Mouse (Mus musculus) ZHBTc4 (cell line): ENCODE results near the gene Plcb1.

ENCODE experiments used
- DNase-seq: peaks from one replicate; pipeline ENCODE4 v3.0.0-alpha.2; 2011; ENCODE audit warnings: low read depth, low spot score

Gene Plcb1

DNA sequence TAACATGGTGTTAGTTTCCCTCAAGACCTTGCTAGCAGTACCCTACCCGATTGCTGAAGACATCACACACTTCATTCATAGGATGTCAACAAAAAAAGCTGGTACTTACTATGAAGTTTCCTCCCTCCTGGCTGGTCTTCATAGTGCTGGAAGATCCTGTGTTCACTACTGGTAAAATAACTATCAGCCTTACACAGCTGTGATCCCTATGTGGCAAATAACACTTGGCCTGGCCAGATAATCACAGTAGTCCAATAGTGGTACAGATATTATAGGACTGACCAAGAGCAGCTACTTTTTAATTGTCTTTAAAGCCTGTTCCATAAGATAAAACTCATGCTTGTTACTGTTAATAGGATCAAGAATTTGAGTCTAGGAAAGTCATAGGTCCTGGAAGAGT lies 52.3 kb downstream of the Plcb1 start:
- DNase-seq = no peak

DNA sequence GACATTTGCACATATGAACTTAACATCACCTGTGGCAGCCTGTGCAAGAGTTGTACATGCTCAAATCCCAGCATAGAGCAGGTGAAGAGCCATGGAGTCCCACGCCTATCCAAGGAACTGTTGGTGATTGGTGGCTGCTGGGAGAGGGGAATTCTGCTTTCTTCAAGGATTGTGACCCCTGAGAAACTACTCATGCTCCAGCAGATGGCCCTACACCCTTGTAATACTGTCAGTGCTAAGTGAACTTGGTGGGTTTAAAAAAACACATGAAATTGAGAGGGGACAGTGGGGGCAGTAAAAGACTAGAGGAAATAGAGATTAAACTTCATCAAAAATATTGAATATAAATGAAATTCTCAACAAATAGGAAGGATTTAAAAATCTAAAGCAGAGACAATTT lies 53.0 kb downstream of the Plcb1 start:
- no peak for DNase-seq

DNA sequence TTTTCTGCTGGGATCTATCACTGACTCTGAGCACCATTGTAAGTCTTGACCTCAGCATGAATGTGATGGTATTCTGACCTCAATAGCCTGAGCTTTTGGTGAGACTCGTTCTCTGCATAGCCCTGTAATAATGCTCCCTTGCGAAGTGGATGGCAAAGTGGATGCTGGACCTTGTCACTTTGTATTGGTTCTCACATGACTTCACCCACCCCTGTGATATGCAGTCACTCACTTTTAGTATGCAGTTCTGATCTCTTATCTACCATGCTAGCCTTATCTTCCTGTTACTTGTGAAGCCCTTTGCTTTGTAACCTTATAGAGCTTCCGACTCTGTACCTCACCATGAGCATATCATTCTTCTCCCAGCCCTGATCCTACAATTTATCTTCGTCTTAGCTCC lies 57.0 kb downstream of the Plcb1 start:
- DNase-seq = no peak

DNA sequence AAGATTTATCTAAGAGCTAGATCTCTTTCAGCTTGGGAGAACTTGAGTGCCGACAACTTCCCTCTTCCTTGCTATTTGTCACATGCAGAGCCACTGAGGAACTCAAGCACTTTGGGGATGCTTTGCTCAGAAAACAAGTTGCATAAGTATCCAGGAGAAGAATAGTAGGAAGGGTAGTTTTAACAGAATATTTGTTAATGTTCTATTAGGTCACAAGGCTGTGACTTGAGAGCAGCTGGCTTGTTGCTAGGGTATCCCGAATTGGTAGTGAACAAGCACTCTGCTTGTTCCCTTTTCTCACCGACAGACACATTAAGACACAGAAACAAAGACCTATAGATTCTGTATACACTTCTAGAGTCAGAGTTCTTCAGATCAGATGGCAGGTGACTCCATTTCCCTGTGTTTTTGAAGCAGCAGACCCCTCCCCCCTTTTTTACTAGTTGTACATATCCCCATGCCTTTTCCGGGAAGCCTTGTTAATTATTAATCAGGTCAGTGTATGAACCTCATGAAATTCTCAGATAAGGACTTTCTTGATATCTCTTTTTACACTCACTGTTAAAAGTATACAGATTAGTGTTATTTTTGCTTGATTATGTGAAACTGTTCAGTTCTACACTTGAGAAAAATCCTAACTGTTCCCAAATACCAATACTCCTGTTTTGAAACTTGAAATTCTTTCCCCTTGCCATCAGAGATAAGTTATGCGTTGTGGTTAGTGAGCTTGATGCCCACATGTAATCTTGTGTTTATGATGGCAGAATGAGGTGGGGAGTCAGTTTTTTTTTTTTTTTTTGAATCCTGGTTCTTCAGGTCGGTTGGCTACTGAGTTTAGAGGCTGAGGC lies 58.7 kb downstream of the Plcb1 start:
- DNase-seq = no peak

DNA sequence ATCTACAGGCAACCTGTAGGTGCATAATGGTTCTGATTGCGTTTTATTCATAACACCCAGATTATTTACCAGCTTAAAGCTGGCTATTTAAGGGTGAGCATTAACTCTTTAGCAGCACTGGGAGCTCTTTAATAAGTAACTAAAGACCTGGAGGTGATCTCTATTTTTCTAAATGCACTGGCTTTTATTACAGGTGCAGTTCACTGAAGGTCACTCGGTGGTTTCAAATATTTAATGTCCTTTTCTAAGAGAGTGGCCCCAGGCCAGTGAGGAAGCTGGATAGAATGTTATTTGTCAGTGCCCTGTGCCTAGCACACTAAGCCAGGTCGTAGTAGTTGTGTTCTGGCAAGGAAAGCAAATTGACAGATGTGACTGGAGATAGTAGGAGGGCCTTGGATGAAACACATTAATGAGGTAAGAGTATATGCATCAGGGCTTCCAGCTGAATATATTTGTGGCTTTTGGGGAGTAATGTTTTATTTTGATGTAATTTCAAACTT lies 59.4 kb downstream of the Plcb1 start:
- no peak for DNase-seq

DNA sequence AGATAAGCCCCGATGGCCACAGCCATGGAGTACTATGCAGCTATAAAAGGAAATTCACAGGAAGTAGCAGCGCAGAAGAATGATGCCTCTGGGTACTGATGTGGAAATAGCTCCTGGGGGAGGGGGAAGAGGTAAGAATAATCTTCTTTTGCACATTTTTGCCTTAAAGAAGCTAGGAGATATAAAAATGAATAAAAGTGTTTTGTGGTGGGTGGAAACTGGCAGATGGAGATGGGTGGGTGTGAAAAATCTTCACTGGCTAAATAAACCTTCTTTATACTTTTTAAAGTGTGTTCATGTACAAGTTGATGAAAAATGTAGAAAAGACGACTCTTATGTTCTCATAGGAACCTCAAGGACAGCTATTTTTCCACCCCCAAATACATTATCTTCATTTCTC lies 60.7 kb downstream of the Plcb1 start:
- no peak for DNase-seq

DNA sequence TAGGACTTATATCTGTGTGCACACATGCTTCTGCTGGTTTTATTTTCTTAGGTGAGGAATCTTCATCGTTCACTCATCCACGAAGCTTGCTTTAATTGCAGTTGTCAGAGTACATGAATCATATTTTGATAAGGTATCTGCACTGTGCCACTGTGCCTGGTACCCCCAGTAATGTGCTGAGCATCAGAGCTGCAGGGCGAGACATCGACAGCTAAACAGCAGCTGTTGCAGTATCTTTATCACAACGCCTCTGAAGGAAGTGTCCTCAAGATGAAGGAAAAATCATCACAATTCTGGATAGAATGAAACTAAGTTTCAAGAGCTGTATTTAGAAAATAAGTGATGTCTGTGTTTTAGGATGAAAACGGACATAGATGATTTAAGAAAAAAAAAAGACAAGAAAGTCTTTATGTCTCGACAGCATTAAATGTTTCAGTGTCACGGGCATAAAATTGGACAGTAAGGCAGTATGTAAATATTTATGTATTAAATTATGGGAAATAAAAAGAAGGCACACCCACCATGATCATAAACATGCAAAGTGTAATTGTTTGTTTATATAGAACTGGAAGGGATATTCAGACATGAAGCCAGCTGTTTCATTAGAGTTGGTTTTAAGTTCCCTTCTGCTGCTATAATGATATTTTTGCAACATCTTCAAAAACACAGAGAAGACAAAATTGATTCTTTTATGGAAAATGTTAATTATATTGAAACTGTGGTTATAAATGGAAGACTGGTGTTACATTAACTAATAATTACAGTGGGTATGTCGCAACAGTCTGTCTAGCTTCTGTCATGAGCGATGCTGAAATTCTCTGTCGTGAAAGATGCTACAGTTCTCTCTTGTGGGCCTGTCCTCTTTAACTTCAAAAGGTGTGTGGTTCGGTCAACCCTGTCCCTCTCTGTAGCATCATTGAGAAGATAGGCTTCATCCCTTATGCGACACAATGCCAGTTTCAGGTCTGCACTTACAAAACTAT lies 65.6 kb downstream of the Plcb1 start:
- DNase-seq = no peak

DNA sequence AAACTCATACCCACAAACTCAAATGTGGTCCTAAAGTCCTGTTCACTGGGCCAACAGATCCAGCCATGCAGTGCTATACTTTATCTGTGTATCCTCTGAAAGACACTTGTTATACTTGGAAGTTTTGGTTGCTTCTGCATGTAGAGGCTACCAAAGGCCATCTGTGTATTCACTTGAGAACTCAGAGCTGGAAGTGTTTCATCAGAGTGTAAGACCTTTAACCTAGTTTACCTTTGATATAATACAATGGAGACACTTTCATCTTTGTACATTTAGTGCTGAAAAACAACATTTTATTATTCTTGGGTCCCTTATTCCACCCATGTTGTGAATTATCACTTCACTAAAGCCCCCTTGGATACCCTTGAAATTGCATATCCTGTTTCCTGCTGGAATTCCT lies 70.4 kb downstream of the Plcb1 start:
- DNase-seq = no peak

DNA sequence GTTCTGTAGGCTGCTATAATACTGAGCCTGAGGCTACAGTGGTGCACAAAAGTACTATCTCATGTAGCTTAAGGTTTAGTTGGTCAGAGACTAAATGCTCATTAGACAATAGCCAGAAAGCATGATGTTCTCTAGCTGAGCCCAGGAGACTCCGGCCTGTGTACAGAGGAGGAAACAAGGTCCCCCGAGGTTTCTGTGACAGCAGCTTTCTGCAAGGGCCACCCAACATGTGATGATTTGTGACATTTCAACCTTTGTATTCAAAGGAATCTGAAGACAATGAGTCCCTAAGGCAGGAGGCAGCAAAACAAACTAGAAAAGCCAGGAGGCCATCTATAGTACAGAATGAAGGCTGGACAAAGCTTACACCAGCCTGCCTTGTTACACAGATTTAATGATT lies 70.8 kb downstream of the Plcb1 start:
- no peak for DNase-seq

DNA sequence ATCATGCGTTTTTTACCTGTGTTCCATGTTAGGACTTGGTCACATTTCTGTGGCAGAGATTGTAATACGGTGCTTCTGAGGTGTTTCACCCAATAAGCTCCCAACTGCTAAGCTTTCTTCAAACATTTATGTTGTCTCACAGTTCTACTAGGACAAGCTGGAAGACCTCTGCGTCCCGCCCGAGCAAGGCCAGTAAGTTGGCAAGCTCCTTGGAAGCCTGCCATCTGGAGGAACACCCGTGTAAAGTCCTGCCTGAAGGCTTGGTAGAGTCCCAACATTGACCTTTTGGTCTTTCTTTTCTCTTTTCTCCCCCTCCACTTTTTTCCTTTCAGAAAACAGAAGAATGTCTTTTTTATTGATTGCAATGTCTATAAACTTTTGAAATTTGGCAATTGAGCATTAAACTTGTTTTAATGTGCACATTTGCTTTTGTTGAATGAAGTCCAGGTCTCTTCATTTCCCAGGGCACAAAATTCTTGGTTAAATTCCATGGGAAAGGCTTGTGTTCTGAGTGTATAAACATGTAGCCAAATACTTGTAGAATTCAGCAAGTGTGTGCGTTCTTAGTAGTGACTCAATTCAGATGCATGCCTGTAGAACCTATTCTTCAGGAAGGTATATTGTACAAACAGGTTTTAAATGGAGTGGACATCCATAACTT lies 79.2 kb downstream of the Plcb1 start:
- DNase-seq = no peak

DNA sequence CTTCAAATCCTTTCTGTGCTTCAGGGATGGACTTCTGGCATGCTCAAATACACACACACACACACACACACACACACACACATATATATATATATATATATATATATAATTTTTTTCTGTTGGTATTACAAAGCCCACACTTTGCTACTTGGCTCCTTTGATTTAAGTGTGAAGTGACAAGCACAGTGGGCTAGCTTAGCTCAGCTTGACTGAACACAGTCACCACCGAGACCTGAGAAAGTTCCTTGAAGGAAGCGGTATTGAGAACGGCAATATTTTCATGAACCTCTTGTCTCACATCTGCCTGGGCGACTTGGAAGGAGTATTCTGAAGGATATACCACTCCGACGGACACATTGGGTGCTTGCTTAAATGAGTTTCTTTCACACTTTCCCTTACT lies 81.5 kb downstream of the Plcb1 start:
- no peak for DNase-seq

DNA sequence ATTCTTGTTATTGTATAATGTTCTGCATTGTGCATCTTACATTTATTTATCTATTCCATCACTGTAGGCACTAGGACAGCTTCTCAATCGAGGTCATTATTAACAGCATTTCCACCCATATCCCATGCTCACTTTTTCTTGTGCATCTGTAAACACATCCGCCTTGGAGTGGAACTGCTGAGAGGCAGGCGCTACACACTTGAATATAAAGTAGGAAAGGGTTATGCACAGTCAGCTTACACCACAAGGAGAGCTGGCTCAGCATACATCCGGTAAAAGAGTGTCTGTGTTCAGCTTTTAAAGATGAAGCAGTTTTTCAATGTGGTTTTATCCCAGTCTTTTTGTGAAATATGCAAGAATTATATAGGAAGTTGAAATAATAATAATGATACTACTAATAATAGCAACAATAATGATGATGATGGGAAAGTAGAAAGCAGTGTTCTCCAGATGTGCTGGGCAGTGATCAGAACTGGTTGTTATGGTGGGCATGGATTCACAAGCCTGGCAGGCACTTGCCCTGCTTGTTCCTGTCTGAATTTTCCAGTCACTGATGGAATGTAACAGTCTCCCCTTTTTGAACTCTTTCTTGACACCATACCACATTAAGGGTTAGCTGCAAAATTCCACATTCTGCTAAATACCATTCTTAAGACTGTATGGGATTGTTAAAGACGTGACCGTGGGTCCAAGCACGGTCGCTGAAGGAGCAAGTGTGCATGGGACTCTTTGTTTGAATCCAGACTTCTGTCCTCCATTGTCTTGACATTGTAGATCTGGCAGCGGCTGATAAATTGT lies 86.0 kb downstream of the Plcb1 start:
- no peak for DNase-seq

DNA sequence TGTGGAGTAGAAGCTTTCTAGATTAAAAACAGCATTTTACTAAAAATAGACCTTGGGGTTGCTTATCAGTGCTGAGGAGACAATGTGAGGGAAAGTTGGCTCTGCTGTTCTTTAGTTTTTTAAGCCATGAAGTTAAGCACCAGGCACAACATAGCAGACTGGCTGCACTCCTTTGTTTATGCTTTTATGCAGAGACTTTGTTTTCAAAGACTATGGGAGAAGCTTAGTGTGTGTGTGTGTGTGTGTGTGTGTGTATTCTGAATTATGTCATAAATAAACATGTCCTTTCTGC lies 86.6 kb downstream of the Plcb1 start:
- DNase-seq = no peak

DNA sequence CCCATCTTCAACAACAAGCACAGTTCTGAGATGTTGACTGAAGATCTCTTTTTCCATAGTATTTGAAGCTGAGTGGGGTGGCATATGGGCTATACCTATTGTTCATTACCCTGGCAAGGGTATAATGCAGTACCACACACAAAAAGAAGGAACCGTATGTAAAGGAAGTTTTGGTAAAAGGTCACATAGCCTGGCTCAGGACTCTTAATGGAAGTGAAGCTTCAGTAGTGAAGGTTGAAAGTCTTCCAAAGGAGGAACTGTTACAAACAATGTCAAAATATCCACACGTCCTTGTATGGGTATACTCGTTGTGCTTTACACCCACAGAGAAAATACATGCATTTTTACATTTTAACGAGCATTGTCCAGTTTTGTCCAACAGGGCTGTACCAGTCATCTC lies 91.3 kb downstream of the Plcb1 start:
- no peak for DNase-seq

DNA sequence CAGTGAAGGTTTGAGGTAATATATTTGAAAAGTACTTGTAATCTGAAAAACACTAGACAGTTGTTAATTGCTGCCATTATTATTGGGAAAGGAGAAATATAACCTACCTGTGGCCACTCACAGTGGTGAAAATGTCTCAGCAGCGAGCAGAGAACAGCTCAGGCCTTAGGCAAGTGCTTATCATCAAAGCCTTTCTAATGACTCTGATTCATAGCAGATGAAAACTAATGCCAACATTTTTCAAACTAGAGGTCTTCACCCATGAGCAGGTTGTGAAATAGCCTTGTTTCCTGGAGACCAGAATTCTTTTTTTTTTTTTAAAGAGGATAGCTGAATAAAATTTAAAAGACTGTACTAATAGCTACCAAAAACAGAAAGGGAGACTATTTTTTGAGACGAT lies 105.3 kb downstream of the Plcb1 start:
- no peak for DNase-seq

DNA sequence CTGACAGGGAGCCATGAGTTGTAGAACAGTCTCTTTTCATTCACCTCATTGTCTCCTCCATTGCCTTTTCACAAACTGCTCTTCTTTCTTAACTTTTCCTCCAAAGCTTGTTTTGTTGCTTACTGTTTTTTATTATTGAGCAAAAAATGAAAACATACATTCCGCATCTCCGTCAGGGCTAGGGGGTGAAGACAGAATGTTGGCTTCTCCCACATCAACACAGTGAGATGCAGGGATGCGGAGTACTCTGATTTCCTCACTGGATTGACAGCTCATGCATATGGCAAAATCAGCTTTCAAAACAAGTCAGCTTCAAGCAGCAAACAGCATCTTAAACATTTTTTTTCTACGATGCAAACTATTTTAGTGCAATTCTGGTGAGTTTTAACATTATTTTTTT lies 108.9 kb downstream of the Plcb1 start:
- no peak for DNase-seq

DNA sequence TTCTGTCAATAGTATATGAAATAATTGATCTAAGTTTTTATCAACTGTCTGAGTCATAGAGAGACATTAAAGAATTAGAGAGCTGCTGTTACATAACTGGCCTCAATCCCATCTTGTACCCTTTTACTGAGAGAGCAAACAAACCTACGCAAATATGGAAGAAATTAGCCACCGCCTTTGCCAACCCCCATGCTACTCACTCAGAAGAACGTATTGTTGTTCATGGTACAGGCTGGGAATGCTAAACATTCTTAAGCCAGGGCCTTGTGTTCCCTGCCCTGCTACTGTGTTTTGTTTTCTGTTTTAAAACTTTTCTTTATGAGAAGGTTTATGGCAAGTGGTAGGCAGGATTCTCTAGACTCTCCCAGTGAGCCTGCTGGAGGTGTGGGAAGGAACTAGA lies 110.3 kb downstream of the Plcb1 start:
- no peak for DNase-seq

DNA sequence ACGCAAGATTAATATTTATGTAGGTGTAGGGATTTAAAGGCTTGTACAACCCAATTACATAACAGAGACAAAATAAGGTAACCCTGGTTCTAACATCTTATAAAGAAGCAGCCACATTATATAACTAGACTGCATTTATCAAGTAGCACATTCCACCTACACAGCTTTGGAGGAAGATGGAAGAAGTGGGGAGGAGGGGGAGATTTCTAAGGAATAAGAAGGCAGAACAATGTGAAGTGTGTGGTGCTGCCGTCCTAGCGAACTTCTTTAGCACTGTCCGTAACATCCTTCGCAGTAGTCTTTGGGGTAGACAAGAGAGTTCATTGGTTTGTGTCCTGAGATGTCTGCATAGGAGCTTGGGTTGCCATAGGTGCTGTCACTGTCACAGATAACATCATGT lies 111.2 kb downstream of the Plcb1 start:
- no peak for DNase-seq

DNA sequence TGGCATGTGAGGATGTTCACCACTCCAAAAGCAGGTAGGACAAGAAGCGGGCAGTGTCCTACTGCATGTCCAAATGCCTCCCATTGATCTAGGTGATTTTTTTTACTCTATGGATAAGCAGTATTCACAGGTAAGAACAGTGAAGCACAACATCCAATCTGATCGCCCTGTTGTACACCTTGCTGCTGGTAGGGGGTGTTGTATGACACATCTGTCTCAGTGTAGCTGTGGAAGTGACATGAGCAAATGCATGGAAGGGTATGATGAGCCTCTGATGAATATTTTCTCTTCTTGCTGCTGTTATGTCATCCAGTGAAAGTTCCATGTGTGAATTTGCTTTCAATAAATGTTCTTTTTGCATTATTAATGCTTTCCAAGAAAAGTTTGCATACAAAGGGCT lies 115.7 kb downstream of the Plcb1 start:
- DNase-seq = no peak

DNA sequence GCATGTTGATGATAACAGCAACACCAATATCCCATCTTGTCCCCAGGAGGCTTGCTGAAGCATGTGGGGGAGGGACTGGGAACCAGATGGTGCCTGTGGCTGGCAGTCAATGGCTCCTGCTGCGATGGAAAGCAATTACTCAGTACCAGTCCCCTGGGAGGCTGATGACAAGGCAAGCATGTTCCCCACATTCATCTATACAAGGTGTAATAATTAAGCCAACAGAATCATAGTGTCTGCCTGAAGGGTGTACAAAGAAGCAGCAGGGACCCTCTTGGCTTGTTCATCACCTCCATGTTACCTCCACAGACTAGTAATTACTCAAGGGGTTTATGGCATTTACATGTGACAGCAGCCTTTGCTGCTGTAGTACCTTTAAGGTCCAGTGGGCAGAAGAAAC lies 125.0 kb downstream of the Plcb1 start:
- no peak for DNase-seq

DNA sequence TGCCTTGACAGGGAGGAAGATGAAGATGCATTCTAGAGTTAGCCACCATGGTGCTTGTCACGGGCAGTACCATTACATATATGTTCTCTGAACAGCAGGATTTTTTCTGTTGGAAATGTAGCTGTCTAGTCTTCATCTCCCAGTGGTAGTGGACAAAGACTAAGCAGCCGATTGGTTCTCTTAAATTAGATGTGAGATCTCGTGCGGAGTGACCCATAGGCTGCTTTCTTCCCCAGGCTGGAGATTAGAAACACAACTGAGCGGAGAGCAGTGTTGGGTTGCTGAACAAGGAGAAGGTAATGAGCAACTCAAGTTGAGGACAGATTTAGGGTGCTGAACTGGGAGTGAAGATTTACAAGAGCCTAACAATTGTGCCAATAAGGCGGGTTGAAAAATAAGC lies 125.5 kb downstream of the Plcb1 start:
- no peak for DNase-seq
